Comparison of ENCODE assay signal across 28 mouse cellular contexts in genomic region chr8:123847546-123847945, GRCm38 (mm10). TPM values are rescaled to one million over a fixed set of nuclear protein-coding genes. Genes with fewer than 3 reads are reported as not detected.
DNase-seq lines count a peak whose midpoint lies in the region; ATAC-seq and TF ChIP-seq lines count a peak whose summit lies in the region.
"Had no signal": no experiment of that assay in that cellular context is flagged by ENCODE, and none has a peak within 500 bp of the region (broad histone marks: within the 10 kb centered on the region; RNA-seq: fewer than 3 reads in every experiment).

No protein-coding gene starts in this region.

- H3K4me1 ChIP-seq in cerebellum, adult 2 months (ENCODE audit: control insufficient read depth, insufficient read depth, low read length) = peaks cover 32% of the 10 kb centered on the region
- no peaks in the 10 kb centered on the region for H3K4me1 ChIP-seq in midbrain, embryonic 11.5 days (ENCODE audit: control insufficient read depth, insufficient read depth, low read length)
- H3K4me1 ChIP-seq: neural tube, embryonic 15.5 days; stomach, embryonic 15.5 days had no signal

- intact Hi-C loops in left cerebral cortex, adult 2 months (cut with DNase I) = loop anchor here (2.0 kb wide), 1 partner anchor 37 kb away; no protein-coding TSS in a partner anchor
- intact Hi-C loops in left cerebral cortex, postnatal 10 days (cut with DNase I) = no loop called here

- no peaks in the 10 kb centered on the region for H3K9me3 ChIP-seq in midbrain, embryonic 11.5 days (ENCODE audit: control insufficient read depth, low read length)
- H3K9me3 ChIP-seq: liver, embryonic 12.5 days; megakaryocyte, embryonic 14.5 days; neural tube, embryonic 15.5 days; stomach, embryonic 15.5 days had no signal

- no peak overlapping the region for H3K4me2 ChIP-seq in midbrain, embryonic 11.5 days
- H3K4me2 ChIP-seq: liver, embryonic 12.5 days; neural tube, embryonic 15.5 days; stomach, embryonic 15.5 days had no signal

- H3K4me3 ChIP-seq in left cerebral cortex, adult 2 months = no peak overlapping the region
- H3K4me3 ChIP-seq in cerebellum, adult 2 months (replicated peaks; ENCODE audit: insufficient read depth, low read depth, low read length) = no peak overlapping the region
- no peak overlapping the region for H3K4me3 ChIP-seq in midbrain, embryonic 11.5 days (ENCODE audit: low read depth, low read length)
- H3K4me3 ChIP-seq: erythroblast, embryonic 14.5 days; liver, embryonic 12.5 days; megakaryocyte, embryonic 14.5 days; neural tube, embryonic 15.5 days; stomach, embryonic 15.5 days had no signal

- no peak overlapping the region for H3K9ac ChIP-seq in midbrain, embryonic 11.5 days (ENCODE audit: low read length)
- H3K9ac ChIP-seq: liver, embryonic 12.5 days; liver, postnatal 0 days; neural tube, embryonic 15.5 days; stomach, embryonic 15.5 days had no signal

- no peak for ATAC-seq in midbrain, embryonic 11.5 days (ENCODE audit: low FRiP score)
- ATAC-seq: forebrain, embryonic 16.5 days; hindbrain, embryonic 16.5 days; liver, embryonic 12.5 days; liver, postnatal 0 days had no signal

- WGBS in cerebellum, adult 2 months = 9% methylated on average over 3 of the region's 3 CpGs
- WGBS in midbrain, embryonic 11.5 days = 76% methylated on average over 3 of the region's 3 CpGs

- peak overlapping the region; percentile 61 for H3K27ac ChIP-seq in left cerebral cortex, adult 2 months
- H3K27ac ChIP-seq in cerebellum, adult 2 months (ENCODE audit: insufficient read depth, low read length) = peak overlapping the region; percentile 41; the same call in 1 of the 2 replicates
- no peak overlapping the region for H3K27ac ChIP-seq in midbrain, embryonic 11.5 days (ENCODE audit: low read depth, low read length)
- H3K27ac ChIP-seq: liver, embryonic 12.5 days; neural tube, embryonic 15.5 days; stomach, embryonic 15.5 days had no signal

- H3K27me3 ChIP-seq in cerebellum, adult 2 months (ENCODE audit: control insufficient read depth, insufficient read depth, low read length) = no peaks in the 10 kb centered on the region
- no peaks in the 10 kb centered on the region for H3K27me3 ChIP-seq in midbrain, embryonic 11.5 days (ENCODE audit: control insufficient read depth, insufficient read depth, low read length)
- H3K27me3 ChIP-seq: liver, embryonic 12.5 days; neural tube, embryonic 15.5 days; stomach, embryonic 15.5 days had no signal

- no peak for TF ChIP-seq POLR2A in cerebellum, adult 2 months (IDR thresholded peaks at IDR 0.05; ENCODE audit: borderline replicate concordance, insufficient read depth, low read length)

- H3K36me3 ChIP-seq in midbrain, embryonic 11.5 days (ENCODE audit: control insufficient read depth, insufficient read depth, low read length) = no peaks in the 10 kb centered on the region
- H3K36me3 ChIP-seq: neural tube, embryonic 15.5 days; stomach, embryonic 15.5 days had no signal

- no peak for TF ChIP-seq CTCF in left cerebral cortex, adult 2 months (IDR thresholded peaks at IDR 0.05)
- TF ChIP-seq CTCF in cerebellum, adult 2 months (IDR thresholded peaks at IDR 0.05; ENCODE audit: borderline replicate concordance, insufficient read depth, low read depth, low read length) = no peak

- DNase-seq in left cerebral cortex, adult 2 months (ENCODE audit: extremely low spot score in 1 of 2, low spot score in 2 of 2) = no peak
- DNase-seq in left cerebral cortex, postnatal 10 days (ENCODE audit: extremely low spot score in 1 of 2, low spot score in 2 of 2) = no peak
- DNase-seq in cerebellum, adult 2 months = peak; percentile 63 to 79
- peak; percentile 58 to 62 for DNase-seq in cerebellum, postnatal 14 days
- DNase-seq in midbrain, embryonic 11.5 days (ENCODE audit: low spot score, missing footprints) = no peak
- no peak for DNase-seq in frontal cortex, postnatal 14 days (ENCODE audit: low spot score in 2 of 2)
- no peak for DNase-seq in c-Kit-positive CD71-positive TER-119-positive erythroid progenitor cells, embryonic 14.5 days (ENCODE audit: low spot score)
- DNase-seq: adrenal gland, adult 2 months; adrenal gland, postnatal 36 days; B cell, adult 2 months; gastrocnemius, postnatal 14 days; kidney, adult 9 months; kidney, postnatal 14 days; left cerebral cortex, postnatal 4 days; liver, postnatal 0 days; lung, postnatal 4 days; midbrain, embryonic 14.5 days; right cerebral cortex, postnatal 25 days; thymus, postnatal 14 days had no signal

RNA-seq across cellular contexts. Expression of gene Ccsap, which starts 12.5 kb away (rescaled TPM):
- 10 to 100 TPM; 65.9 to 75.4 TPM for total RNA-seq in left cerebral cortex, adult 2 months (2021)
- 10 to 100 TPM; 54.9 to 57.0 TPM for total RNA-seq in left cerebral cortex, postnatal 10 days (2021)
- polyA plus RNA-seq in cerebellum, adult 2 months (2012; rRNA removed) = 19.6 and 23.5 TPM in 2 replicates
- 7.5 and 7.9 TPM in 2 replicates for polyA plus RNA-seq in midbrain, embryonic 11.5 days (2014; fragmentation: Nextera tagmentation; extraction: Ambion mirVana)

RNA-seq across cellular contexts. Expression of gene Rab4a, which starts 41.8 kb away (rescaled TPM):
- total RNA-seq in left cerebral cortex, adult 2 months (2021) = 10 to 100 TPM; 39.8 to 48.9 TPM
- total RNA-seq in left cerebral cortex, postnatal 10 days (2021) = 10 to 100 TPM; 61.3 to 63.1 TPM
- 102 and 111 TPM in 2 replicates for polyA plus RNA-seq in cerebellum, adult 2 months (2012; rRNA removed)
- polyA plus RNA-seq in midbrain, embryonic 11.5 days (2014; fragmentation: Nextera tagmentation; extraction: Ambion mirVana) = 58.8 and 61.2 TPM in 2 replicates

RNA-seq across cellular contexts. Expression of gene Acta1, which starts 47.0 kb away (rescaled TPM):
- 10 to 100 TPM; 11.1 to 12.2 TPM for total RNA-seq in left cerebral cortex, adult 2 months (2021)
- 1 to 10 TPM; 7.1 to 8.7 TPM for total RNA-seq in left cerebral cortex, postnatal 10 days (2021)
- 5.7 and 7.3 TPM in 2 replicates for polyA plus RNA-seq in cerebellum, adult 2 months (2012; rRNA removed)
- 0.17 TPM in 1 of 2 replicates, not detected in the other for polyA plus RNA-seq in midbrain, embryonic 11.5 days (2014; fragmentation: Nextera tagmentation; extraction: Ambion mirVana)
- total RNA-seq: common myeloid progenitor, adult 5-6 weeks; granulocyte monocyte progenitor cell, adult 5-6 weeks had no signal

Comparison
In these comparisons a context has a peak if more than half of its experiments do, and no peak if none do; other contexts are left out.
1. DNase-seq: peak in cerebellum, adult 2 months (2 of 2) and cerebellum, postnatal 14 days (2 of 2); none in left cerebral cortex, adult 2 months (0 of 2), left cerebral cortex, postnatal 10 days (0 of 2), midbrain, embryonic 11.5 days (single experiment), frontal cortex, postnatal 14 days (0 of 2) and c-Kit-positive CD71-positive TER-119-positive erythroid progenitor cells, embryonic 14.5 days (single experiment).